Mouse (Mus musculus): ENCODE measurements around the gene Prkd2. TPM values are rescaled to one million over a fixed set of nuclear protein-coding genes. Genes with fewer than 3 reads are reported as not detected.

Gene Prkd2
- 5.4 and 6.6 TPM in 2 replicates for polyA plus RNA-seq (2015; fragmentation: Nextera tagmentation; extraction: Ambion mirVana)

DNA sequence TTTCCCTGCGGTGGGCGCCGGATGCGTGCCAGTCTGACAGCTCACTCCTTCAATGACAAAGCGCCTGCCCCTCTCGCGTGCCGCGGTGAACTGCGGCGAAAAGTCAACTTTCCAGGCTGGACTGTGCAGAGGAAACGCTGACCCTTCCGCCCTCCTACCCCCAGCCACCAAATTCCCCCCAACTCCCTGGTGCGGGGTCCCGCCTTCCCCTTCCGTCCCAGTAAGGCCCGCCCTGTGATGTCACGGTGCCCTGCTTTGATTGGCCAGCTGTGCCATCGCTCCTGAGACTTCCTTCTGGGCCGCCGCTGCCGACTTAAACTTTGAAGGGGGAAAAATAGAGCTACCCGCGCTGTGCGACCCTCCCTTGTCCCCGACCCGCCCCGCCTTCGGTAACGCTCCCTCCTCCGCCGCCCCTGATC, at the start of gene Prkd2:
Gene Prkd2 (plus strand): TSS at position 258 of the 419 bp plus-strand sequence.

DNA sequence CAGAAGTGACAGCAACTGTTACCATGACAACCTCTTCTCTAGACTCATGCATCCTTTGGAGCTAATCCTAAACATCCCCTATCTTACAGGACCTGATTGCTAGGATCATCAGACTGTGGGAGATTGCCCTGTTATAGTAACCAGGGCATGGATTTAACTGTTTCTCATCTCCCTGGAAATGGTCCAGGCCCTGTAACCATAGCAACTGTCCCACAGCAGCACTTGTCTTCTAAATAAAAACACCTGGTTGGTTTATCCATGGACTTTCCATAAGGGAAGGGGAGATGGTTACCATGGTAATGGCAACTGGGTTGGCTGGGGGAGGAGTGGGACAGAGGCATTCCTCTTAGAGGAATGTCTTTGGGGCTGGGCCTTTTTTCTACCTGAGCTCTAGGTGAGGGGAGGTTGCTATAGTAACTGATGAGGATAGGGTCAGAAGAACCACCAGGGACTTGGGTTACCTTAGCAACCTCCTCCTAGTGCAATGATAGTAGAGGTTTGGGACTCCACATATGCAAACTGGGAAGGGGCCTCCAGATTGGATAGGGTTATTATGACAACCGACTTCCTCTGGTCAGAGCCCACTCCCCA, 27.3 kb upstream of the Prkd2 start, which contains the start of gene Strn4:
Gene Strn4 (plus strand): TSS at position 539 of the 591 bp plus-strand sequence.

DNA sequence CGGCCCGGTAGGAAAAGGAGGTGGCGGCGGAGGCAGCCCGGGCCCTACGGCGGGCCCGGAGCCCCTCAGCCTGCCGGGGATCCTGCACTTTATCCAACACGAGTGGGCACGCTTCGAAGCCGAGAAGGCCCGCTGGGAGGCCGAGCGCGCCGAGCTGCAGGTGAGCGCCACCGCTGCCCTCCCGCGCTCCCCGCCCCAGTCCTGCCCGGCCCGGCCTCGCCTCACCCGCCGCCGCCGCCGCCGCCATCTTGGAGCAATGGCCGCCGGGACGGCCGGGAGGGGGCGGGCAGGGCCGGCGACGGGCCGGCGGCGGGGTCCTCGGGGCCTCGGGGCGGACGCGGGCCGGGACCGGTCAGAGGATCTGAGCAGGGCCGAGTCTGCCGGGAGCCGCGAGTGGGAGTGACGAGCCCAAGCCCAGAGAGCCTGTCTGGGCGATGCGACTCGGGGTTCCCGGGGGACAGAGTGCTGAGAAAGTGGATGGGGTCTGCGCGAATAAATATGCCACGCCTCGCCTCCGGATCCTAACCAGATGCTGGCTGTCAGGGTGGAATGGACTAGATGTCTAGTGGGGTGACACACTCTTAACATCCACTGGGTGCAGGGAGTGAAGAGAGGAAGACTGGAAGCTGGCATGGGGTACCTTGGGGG, 26.1 kb upstream of the Prkd2 start, which contains the start of gene Fkrp:
Gene Fkrp (minus strand): TSS at position 258 of the 648 bp plus-strand sequence.

DNA sequence AGATGAGACGGTGACA, 32.4 kb downstream of the Prkd2 start, which contains the start of gene Dact3:
Gene Dact3 (plus strand): TSS at position 8 of the 16 bp plus-strand sequence.

DNA sequence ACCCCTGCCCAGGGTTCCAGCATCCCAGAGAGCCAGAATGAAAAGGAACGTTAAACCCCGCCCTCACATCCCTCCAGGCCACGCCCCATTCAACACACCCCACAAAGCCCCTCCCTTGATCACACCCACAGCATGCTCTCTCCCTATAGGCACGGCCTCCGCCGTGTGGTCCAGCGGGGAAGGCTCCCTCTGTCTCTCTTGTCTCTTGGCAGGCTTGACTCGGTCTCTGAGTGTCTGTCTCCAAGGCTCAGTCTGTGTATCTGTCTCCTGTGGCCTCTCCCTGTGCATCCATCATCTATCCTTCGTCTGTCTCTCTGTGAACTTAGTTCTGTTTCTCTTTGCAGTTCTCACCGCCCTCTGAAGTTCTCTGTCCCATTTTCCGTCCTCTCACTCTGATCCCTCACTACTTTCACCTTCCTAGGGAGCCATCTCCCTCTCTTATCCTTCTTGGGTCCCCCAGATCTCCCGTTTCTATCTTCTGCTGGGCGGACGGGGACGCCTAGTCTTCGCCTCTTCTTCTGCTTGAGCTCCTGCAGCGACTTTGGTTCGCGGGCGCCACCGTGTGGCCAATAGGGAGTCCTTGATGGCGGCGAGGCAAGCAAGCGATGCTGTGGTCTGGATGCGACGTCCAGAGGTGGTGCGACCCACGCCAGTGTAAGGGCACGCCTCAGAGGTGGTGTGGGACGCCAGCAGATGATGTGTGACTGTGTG, 49.1 kb downstream of the Prkd2 start, which contains the start of gene Gng8:
Gene Gng8 (plus strand): TSS at position 146 of the 711 bp plus-strand sequence.

DNA sequence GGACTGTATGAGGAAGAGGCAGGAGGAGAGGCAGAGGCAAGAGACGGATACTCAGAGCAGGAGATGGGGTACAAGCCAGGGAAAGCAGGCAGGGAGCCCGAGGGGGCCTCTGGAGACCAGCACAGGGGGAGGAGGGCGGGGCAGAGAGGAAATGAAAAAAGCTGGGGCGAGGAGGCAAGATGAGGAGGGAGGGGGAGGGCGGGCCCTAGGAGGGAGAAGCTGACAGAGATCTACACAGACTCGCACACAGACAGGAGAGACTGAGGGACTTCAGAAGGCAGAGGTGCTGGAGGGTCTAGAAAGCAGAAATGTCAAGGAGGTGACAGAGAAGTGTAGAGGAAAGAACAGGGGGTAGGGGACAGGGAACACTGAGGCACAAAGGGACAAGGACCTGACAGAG, 63.6 kb downstream of the Prkd2 start, which contains the start of gene Ptgir:
Gene Ptgir (plus strand): TSS at position 210 of the 400 bp plus-strand sequence.

Other genes starting within 250 kb of the Prkd2 start
- gene Arhgap35, start 227.9 kb upstream of the Prkd2 start, polyA plus RNA-seq (2015; fragmentation: Nextera tagmentation; extraction: Ambion mirVana): 23.5 and 25.8 TPM in 2 replicates
- 0.25 TPM in 1 of 2 replicates, not detected in the other for gene Ceacam15, start 167.2 kb upstream of the Prkd2 start, polyA plus RNA-seq (2015; fragmentation: Nextera tagmentation; extraction: Ambion mirVana)
- gene Ceacam9, start 121.0 kb upstream of the Prkd2 start, polyA plus RNA-seq (2015; fragmentation: Nextera tagmentation; extraction: Ambion mirVana): 0.33 and 0.57 TPM in 2 replicates
- gene Ap2s1, start 104.5 kb upstream of the Prkd2 start, polyA plus RNA-seq (2015; fragmentation: Nextera tagmentation; extraction: Ambion mirVana): 513 and 574 TPM in 2 replicates
- 8.7 and 10.1 TPM in 2 replicates for gene Slc1a5, start 61.6 kb upstream of the Prkd2 start, polyA plus RNA-seq (2015; fragmentation: Nextera tagmentation; extraction: Ambion mirVana)
- gene Strn4, start 27.0 kb upstream of the Prkd2 start, polyA plus RNA-seq (2015; fragmentation: Nextera tagmentation; extraction: Ambion mirVana): 121 and 149 TPM in 2 replicates
- 43.6 and 49.7 TPM in 2 replicates for gene Fkrp, start 26.2 kb upstream of the Prkd2 start, polyA plus RNA-seq (2015; fragmentation: Nextera tagmentation; extraction: Ambion mirVana)
- gene Dact3, start 32.4 kb downstream of the Prkd2 start, polyA plus RNA-seq (2015; fragmentation: Nextera tagmentation; extraction: Ambion mirVana): 11.2 and 15.7 TPM in 2 replicates
- 1.5 and 1.8 TPM in 2 replicates for gene Gng8, start 48.9 kb downstream of the Prkd2 start, polyA plus RNA-seq (2015; fragmentation: Nextera tagmentation; extraction: Ambion mirVana)
- 0.37 TPM in 1 of 2 replicates, not detected in the other for gene Ptgir, start 63.6 kb downstream of the Prkd2 start, polyA plus RNA-seq (2015; fragmentation: Nextera tagmentation; extraction: Ambion mirVana)
- 389 and 426 TPM in 2 replicates for gene Calm3, start 81.2 kb downstream of the Prkd2 start, polyA plus RNA-seq (2015; fragmentation: Nextera tagmentation; extraction: Ambion mirVana)
- 148 and 154 TPM in 2 replicates for gene Pnmal2, start 101.8 kb downstream of the Prkd2 start, polyA plus RNA-seq (2015; fragmentation: Nextera tagmentation; extraction: Ambion mirVana)
- 40.6 and 46.3 TPM in 2 replicates for gene Pnmal1, start 116.8 kb downstream of the Prkd2 start, polyA plus RNA-seq (2015; fragmentation: Nextera tagmentation; extraction: Ambion mirVana)
- 10.7 and 12.8 TPM in 2 replicates for gene Gm42372, start 140.2 kb downstream of the Prkd2 start, polyA plus RNA-seq (2015; fragmentation: Nextera tagmentation; extraction: Ambion mirVana)
- gene Ccdc8, start 149.8 kb downstream of the Prkd2 start, polyA plus RNA-seq (2015; fragmentation: Nextera tagmentation; extraction: Ambion mirVana): 2.6 and 3.3 TPM in 2 replicates
- gene Ppp5c, start 185.0 kb downstream of the Prkd2 start, polyA plus RNA-seq (2015; fragmentation: Nextera tagmentation; extraction: Ambion mirVana): 126 and 135 TPM in 2 replicates
- gene Hif3a, start 219.5 kb downstream of the Prkd2 start, polyA plus RNA-seq (2015; fragmentation: Nextera tagmentation; extraction: Ambion mirVana): 3.0 and 4.4 TPM in 2 replicates
- gene Psg16, start 231.1 kb downstream of the Prkd2 start, polyA plus RNA-seq (2015; fragmentation: Nextera tagmentation; extraction: Ambion mirVana): 3.8 and 4.6 TPM in 2 replicates

Data from neural tube, postnatal 0 days (tissue).